Mouse (Mus musculus) mouse trophoblast stem cell (cell line): ENCODE measurements around the gene Gm5065.

Experiments used
- in situ Hi-C, 2 experiments: fragments of 300-500 bp; cut with MseI, MboI; formaldehyde crosslinking; loops; 2 replicates in 1 of 2; 3 replicates in 1 of 2; pipeline ENCODE4 v1.15.1; 2025

Gm5065 gene

GRCm38 (mm10) chr7:5350237-5350636 lies at the start of gene Gm5065:
Gene Gm5065, plus strand, starts transcription at chr7:5350537.
- in situ Hi-C loops = no loop called here

- in situ Hi-C loops = no loop called here
These were observed 22.8 kb upstream of the Gm5065 start for GRCm38 (mm10) chr7:5327511-5327910.

DNA sequence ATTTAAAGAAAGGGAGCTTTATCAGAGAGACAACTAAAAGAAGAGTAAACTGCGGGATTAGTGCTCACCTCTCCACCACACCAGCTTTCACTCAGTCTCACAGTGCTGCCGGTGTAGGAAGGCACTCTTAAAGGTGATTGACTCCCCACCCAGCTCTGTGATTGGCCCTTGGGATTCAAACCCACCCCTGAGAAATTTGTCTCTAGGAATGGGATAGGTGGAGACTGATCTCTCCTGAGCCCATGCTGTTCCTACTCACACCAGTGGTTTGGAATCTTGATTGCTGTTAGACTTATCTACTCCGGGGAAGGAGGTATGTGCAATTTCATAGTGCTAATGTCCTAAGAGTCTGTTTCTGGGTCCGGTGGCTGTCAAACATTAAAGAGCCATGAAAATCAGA lies 598 bp downstream of the Gm5065 start, which contains the start of gene Nlrp2:
Gene Nlrp2, minus strand, starts transcription at position 101 of the 400 bp plus-strand sequence.
- in situ Hi-C loops = no loop called here

DNA sequence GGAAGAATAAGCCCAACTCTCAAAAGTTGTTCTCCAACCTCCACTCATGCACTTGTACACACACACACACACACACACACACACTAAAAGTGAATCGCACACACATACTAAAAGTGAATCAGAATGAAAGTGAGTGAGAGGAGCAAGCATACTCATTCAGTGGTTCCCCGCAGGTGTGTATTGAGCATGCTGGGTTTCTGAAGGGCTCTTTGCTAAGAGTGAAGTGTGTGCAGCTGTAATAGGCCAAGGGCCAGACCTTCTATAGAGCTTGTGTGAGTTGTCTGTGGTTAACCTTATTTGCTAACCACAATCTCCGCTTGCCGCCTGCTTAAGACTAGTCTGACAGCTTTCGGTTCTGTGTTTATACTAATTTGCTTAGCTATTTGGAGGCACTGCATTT lies 13.3 kb downstream of the Gm5065 start:
- in situ Hi-C loops = no loop called here

DNA sequence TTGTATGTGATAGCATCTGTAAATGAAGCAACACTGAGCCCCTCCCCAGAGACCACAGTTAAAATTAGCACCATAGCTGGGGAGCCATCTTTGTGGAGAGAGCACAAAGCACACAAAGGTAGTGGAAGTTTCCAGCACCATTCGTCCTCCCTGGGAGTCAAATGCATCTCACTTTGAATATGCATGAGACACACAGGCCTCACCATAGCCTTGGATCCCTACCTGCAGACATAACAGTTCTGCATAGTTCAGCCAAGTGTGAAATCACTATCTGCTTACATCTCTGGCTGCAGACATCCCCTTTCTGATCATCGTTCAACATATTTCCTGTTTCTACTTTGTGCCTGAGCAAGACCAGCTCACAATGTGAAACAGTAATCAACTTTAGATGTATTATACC lies 16.4 kb downstream of the Gm5065 start:
- in situ Hi-C loops = no loop called here

DNA sequence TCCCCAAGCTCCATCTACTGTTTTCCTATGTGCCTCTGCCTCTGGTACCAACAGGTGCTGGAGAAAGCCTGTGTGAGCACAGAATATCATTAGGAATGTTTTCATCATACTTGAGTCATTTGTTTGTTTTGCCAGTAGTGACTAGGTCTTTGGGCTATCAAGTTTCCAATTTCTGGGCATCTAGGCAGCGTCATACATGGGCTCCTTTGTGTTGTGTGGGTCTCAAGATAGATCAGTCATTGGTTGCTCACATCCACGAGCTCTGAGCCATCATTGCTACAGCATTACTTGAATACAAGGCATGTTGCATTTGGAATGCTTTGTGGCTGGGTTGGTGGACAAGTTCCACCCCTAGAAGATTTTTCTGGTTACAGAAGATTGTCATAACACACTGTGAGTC lies 55.9 kb downstream of the Gm5065 start:
- in situ Hi-C loops = no loop called here
